Mouse (Mus musculus): Measurements from ENCODE around the gene Bola2. TPM values are rescaled to one million over a fixed set of nuclear protein-coding genes. Genes with fewer than 3 reads are reported as not detected.

The Bola2 gene
- total and polyA plus RNA-seq, 3 experiments = 163 to 436 TPM; not detected in 1

Other genes with a start within 250 kb of the Bola2 start
- 0.04 and 0.20 TPM in 2 replicates for gene Atp2a1, start 232.3 kb upstream of the Bola2 start, total RNA-seq (2012; rRNA removed)
- under 1 TPM in 1 of 2 experiments, not detected in 1; 0.47 TPM for gene Atp2a1, start 232.3 kb upstream of the Bola2 start, polyA plus RNA-seq (2012; ENCODE audit: insufficient read depth in 1 of 2, insufficient read length in 2 of 2, low read depth in 1 of 2, low replicate concordance in 2 of 2, missing spikeins in 1 of 2)
- gene Sh2b1, start 220.0 kb upstream of the Bola2 start, total RNA-seq (2012; rRNA removed) = 11.8 and 13.1 TPM in 2 replicates
- 10 to 100 TPM in 1 of 2 experiments, not detected in 1; 48.9 TPM for gene Sh2b1, start 220.0 kb upstream of the Bola2 start, polyA plus RNA-seq (2012; ENCODE audit: insufficient read depth in 1 of 2, insufficient read length in 2 of 2, low read depth in 1 of 2, low replicate concordance in 2 of 2, missing spikeins in 1 of 2)
- gene Tufm, start 208.0 kb upstream of the Bola2 start, total RNA-seq (2012; rRNA removed) = 224 and 244 TPM in 2 replicates
- 100 to 1,000 TPM in 1 of 2 experiments, not detected in 1; 397 TPM for gene Tufm, start 208.0 kb upstream of the Bola2 start, polyA plus RNA-seq (2012; ENCODE audit: insufficient read depth in 1 of 2, insufficient read length in 2 of 2, low read depth in 1 of 2, low replicate concordance in 2 of 2, missing spikeins in 1 of 2)
- gene Atxn2l, start 192.0 kb upstream of the Bola2 start, total RNA-seq (2012; rRNA removed) = 40.8 and 52.1 TPM in 2 replicates
- gene Atxn2l, start 192.0 kb upstream of the Bola2 start, polyA plus RNA-seq (2012; ENCODE audit: insufficient read depth in 1 of 2, insufficient read length in 2 of 2, low read depth in 1 of 2, low replicate concordance in 2 of 2, missing spikeins in 1 of 2) = 100 to 1,000 TPM; 218 to 821 TPM
- gene Eif3c, start 129.0 kb upstream of the Bola2 start, total RNA-seq (2012; rRNA removed) = 233 and 270 TPM in 2 replicates
- 100 to 1,000 TPM; 404 to 819 TPM for gene Eif3c, start 129.0 kb upstream of the Bola2 start, polyA plus RNA-seq (2012; ENCODE audit: insufficient read depth in 1 of 2, insufficient read length in 2 of 2, low read depth in 1 of 2, low replicate concordance in 2 of 2, missing spikeins in 1 of 2)
- 0.23 and 0.56 TPM in 2 replicates for gene Apobr, start 110.5 kb upstream of the Bola2 start, total RNA-seq (2012; rRNA removed)
- 1 to 10 TPM in 1 of 2 experiments, not detected in 1; 5.4 TPM for gene Apobr, start 110.5 kb upstream of the Bola2 start, polyA plus RNA-seq (2012; ENCODE audit: insufficient read depth in 1 of 2, insufficient read length in 2 of 2, low read depth in 1 of 2, low replicate concordance in 2 of 2, missing spikeins in 1 of 2)
- 16.2 and 20.5 TPM in 2 replicates for gene Cln3, start 109.6 kb upstream of the Bola2 start, total RNA-seq (2012; rRNA removed)
- 10 to 100 TPM in 1 of 2 experiments, not detected in 1; 61.9 TPM for gene Cln3, start 109.6 kb upstream of the Bola2 start, polyA plus RNA-seq (2012; ENCODE audit: insufficient read depth in 1 of 2, insufficient read length in 2 of 2, low read depth in 1 of 2, low replicate concordance in 2 of 2, missing spikeins in 1 of 2)
- gene Il27, start 100.5 kb upstream of the Bola2 start, total RNA-seq (2012; rRNA removed) = not detected in 2 replicates
- gene Il27, start 100.5 kb upstream of the Bola2 start, polyA plus RNA-seq (2012; ENCODE audit: insufficient read depth in 1 of 2, insufficient read length in 2 of 2, low read depth in 1 of 2, low replicate concordance in 2 of 2, missing spikeins in 1 of 2) = under 1 TPM in 1 of 2 experiments, not detected in 1; 0.07 TPM
- gene Nupr1, start 64.5 kb upstream of the Bola2 start, total RNA-seq (2012; rRNA removed) = 1.8 and 9.5 TPM in 2 replicates
- gene Nupr1, start 64.5 kb upstream of the Bola2 start, polyA plus RNA-seq (2012; ENCODE audit: insufficient read depth in 1 of 2, insufficient read length in 2 of 2, low read depth in 1 of 2, low replicate concordance in 2 of 2, missing spikeins in 1 of 2) = 10 to 100 TPM in 1 of 2 experiments, not detected in 1; 11.0 TPM
- 56.1 and 81.7 TPM in 2 replicates for gene Sgf29, start 46.1 kb upstream of the Bola2 start, total RNA-seq (2012; rRNA removed)
- 100 to 1,000 TPM in 1 of 2 experiments, not detected in 1; 117 TPM for gene Sgf29, start 46.1 kb upstream of the Bola2 start, polyA plus RNA-seq (2012; ENCODE audit: insufficient read depth in 1 of 2, insufficient read length in 2 of 2, low read depth in 1 of 2, low replicate concordance in 2 of 2, missing spikeins in 1 of 2)
- gene Sult1a1, start 19.0 kb upstream of the Bola2 start, total RNA-seq (2012; rRNA removed) = not detected in 2 replicates
- under 1 TPM in 1 of 2 experiments, not detected in 1; 0.36 TPM for gene Sult1a1, start 19.0 kb upstream of the Bola2 start, polyA plus RNA-seq (2012; ENCODE audit: insufficient read depth in 1 of 2, insufficient read length in 2 of 2, low read depth in 1 of 2, low replicate concordance in 2 of 2, missing spikeins in 1 of 2)
- 4.6 and 5.4 TPM in 2 replicates for gene Slx1b, start 383 bp downstream of the Bola2 start, total RNA-seq (2012; rRNA removed)
- gene Slx1b, start 383 bp downstream of the Bola2 start, polyA plus RNA-seq (2012; ENCODE audit: insufficient read depth in 1 of 2, insufficient read length in 2 of 2, low read depth in 1 of 2, low replicate concordance in 2 of 2, missing spikeins in 1 of 2) = 10 to 100 TPM in 1 of 2 experiments, not detected in 1; 10.2 TPM
- gene Coro1a, start 12.4 kb downstream of the Bola2 start, total RNA-seq (2012; rRNA removed) = 195 and 279 TPM in 2 replicates
- gene Coro1a, start 12.4 kb downstream of the Bola2 start, polyA plus RNA-seq (2012; ENCODE audit: insufficient read depth in 1 of 2, insufficient read length in 2 of 2, low read depth in 1 of 2, low replicate concordance in 2 of 2, missing spikeins in 1 of 2) = 100 to 1,000 TPM in 1 of 2 experiments, not detected in 1; 204 TPM
- 5.2 and 7.1 TPM in 2 replicates for gene Mapk3, start 64.2 kb downstream of the Bola2 start, total RNA-seq (2012; rRNA removed)
- 10 to 100 TPM in 1 of 2 experiments, not detected in 1; 45.1 TPM for gene Mapk3, start 64.2 kb downstream of the Bola2 start, polyA plus RNA-seq (2012; ENCODE audit: insufficient read depth in 1 of 2, insufficient read length in 2 of 2, low read depth in 1 of 2, low replicate concordance in 2 of 2, missing spikeins in 1 of 2)
- gene Gdpd3, start 70.9 kb downstream of the Bola2 start, total RNA-seq (2012; rRNA removed) = 12.6 and 12.7 TPM in 2 replicates
- gene Gdpd3, start 70.9 kb downstream of the Bola2 start, polyA plus RNA-seq (2012; ENCODE audit: insufficient read depth in 1 of 2, insufficient read length in 2 of 2, low read depth in 1 of 2, low replicate concordance in 2 of 2, missing spikeins in 1 of 2) = 10 to 100 TPM in 1 of 2 experiments, not detected in 1; 13.0 TPM
- 2.1 and 2.7 TPM in 2 replicates for gene Ypel3, start 81.6 kb downstream of the Bola2 start, total RNA-seq (2012; rRNA removed)
- gene Ypel3, start 81.6 kb downstream of the Bola2 start, polyA plus RNA-seq (2012; ENCODE audit: insufficient read depth in 1 of 2, insufficient read length in 2 of 2, low read depth in 1 of 2, low replicate concordance in 2 of 2, missing spikeins in 1 of 2) = 10 to 100 TPM in 1 of 2 experiments, not detected in 1; 12.6 TPM
- gene Tbx6, start 86.1 kb downstream of the Bola2 start, total RNA-seq (2012; rRNA removed) = 0.12 and 0.13 TPM in 2 replicates
- gene Tbx6, start 86.1 kb downstream of the Bola2 start, polyA plus RNA-seq (2012; ENCODE audit: insufficient read depth in 1 of 2, insufficient read length in 2 of 2, low read depth in 1 of 2, low replicate concordance in 2 of 2, missing spikeins in 1 of 2) = under 1 TPM in 1 of 2 experiments, not detected in 1; 0.15 TPM
- gene Ppp4c, start 97.1 kb downstream of the Bola2 start, total RNA-seq (2012; rRNA removed) = 255 and 257 TPM in 2 replicates
- 100 to 1,000 TPM; 265 to 540 TPM for gene Ppp4c, start 97.1 kb downstream of the Bola2 start, polyA plus RNA-seq (2012; ENCODE audit: insufficient read depth in 1 of 2, insufficient read length in 2 of 2, low read depth in 1 of 2, low replicate concordance in 2 of 2, missing spikeins in 1 of 2)
- gene Fam57b, start 102.3 kb downstream of the Bola2 start, total RNA-seq (2012; rRNA removed) = 1.7 TPM in 2 replicates
- gene Fam57b, start 102.3 kb downstream of the Bola2 start, polyA plus RNA-seq (2012; ENCODE audit: insufficient read depth in 1 of 2, insufficient read length in 2 of 2, low read depth in 1 of 2, low replicate concordance in 2 of 2, missing spikeins in 1 of 2) = under 1 TPM in 1 of 2 experiments, not detected in 1; 0.50 TPM
- gene 4930451I11Rik, start 136.2 kb downstream of the Bola2 start, total RNA-seq (2012; rRNA removed) = not detected in 2 replicates
- not detected for gene 4930451I11Rik, start 136.2 kb downstream of the Bola2 start, polyA plus RNA-seq (2012; ENCODE audit: insufficient read depth in 1 of 2, insufficient read length in 2 of 2, low read depth in 1 of 2, low replicate concordance in 2 of 2, missing spikeins in 1 of 2)
- gene Doc2a, start 152.0 kb downstream of the Bola2 start, total RNA-seq (2012; rRNA removed) = 1.6 and 2.3 TPM in 2 replicates
- not detected for gene Doc2a, start 152.0 kb downstream of the Bola2 start, polyA plus RNA-seq (2012; ENCODE audit: insufficient read depth in 1 of 2, insufficient read length in 2 of 2, low read depth in 1 of 2, low replicate concordance in 2 of 2, missing spikeins in 1 of 2)
- gene Hirip3, start 166.6 kb downstream of the Bola2 start, total RNA-seq (2012; rRNA removed) = 44.0 and 55.6 TPM in 2 replicates
- 100 to 1,000 TPM in 1 of 2 experiments, not detected in 1; 137 TPM for gene Hirip3, start 166.6 kb downstream of the Bola2 start, polyA plus RNA-seq (2012; ENCODE audit: insufficient read depth in 1 of 2, insufficient read length in 2 of 2, low read depth in 1 of 2, low replicate concordance in 2 of 2, missing spikeins in 1 of 2)
- 77.1 and 93.0 TPM in 2 replicates for gene Ino80e, start 167.0 kb downstream of the Bola2 start, total RNA-seq (2012; rRNA removed)
- gene Ino80e, start 167.0 kb downstream of the Bola2 start, polyA plus RNA-seq (2012; ENCODE audit: insufficient read depth in 1 of 2, insufficient read length in 2 of 2, low read depth in 1 of 2, low replicate concordance in 2 of 2, missing spikeins in 1 of 2) = 100 to 1,000 TPM; 189 to 476 TPM
- 26.2 and 34.2 TPM in 2 replicates for gene Taok2, start 189.3 kb downstream of the Bola2 start, total RNA-seq (2012; rRNA removed)
- 10 to 100 TPM; 29.0 to 52.3 TPM for gene Taok2, start 189.3 kb downstream of the Bola2 start, polyA plus RNA-seq (2012; ENCODE audit: insufficient read depth in 1 of 2, insufficient read length in 2 of 2, low read depth in 1 of 2, low replicate concordance in 2 of 2, missing spikeins in 1 of 2)
- gene Tmem219, start 227.5 kb downstream of the Bola2 start, total RNA-seq (2012; rRNA removed) = 18.0 and 18.8 TPM in 2 replicates
- 10 to 100 TPM in 1 of 2 experiments, not detected in 1; 34.5 TPM for gene Tmem219, start 227.5 kb downstream of the Bola2 start, polyA plus RNA-seq (2012; ENCODE audit: insufficient read depth in 1 of 2, insufficient read length in 2 of 2, low read depth in 1 of 2, low replicate concordance in 2 of 2, missing spikeins in 1 of 2)
- gene Kctd13, start 233.5 kb downstream of the Bola2 start, total RNA-seq (2012; rRNA removed) = 17.7 and 18.1 TPM in 2 replicates
- gene Kctd13, start 233.5 kb downstream of the Bola2 start, polyA plus RNA-seq (2012; ENCODE audit: insufficient read depth in 1 of 2, insufficient read length in 2 of 2, low read depth in 1 of 2, low replicate concordance in 2 of 2, missing spikeins in 1 of 2) = 10 to 100 TPM in 1 of 2 experiments, not detected in 1; 26.2 TPM

All from MEL (cell line).